28 mouse cellular contexts compared by ENCODE assay signal in the genomic region with DNA sequence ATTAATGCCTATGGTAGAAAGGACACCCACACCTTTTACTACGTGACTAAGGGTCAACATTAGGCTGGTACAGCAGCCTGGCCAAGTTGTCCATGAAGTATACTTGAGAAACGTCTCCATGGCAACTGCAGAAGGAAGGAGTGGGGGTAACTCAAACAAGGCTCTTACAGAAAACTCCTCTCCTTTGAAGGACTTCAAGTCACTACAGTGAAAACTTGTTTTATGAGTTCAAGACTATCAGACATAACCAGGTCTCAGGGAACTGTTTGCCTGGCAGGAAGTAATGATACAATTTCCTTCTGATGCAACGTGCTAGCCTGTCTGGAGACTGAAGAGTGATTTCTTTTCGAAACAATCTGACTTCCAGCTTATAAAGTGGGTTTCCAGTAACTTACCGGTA.
DNase-seq lines count a peak whose midpoint lies in the region; ATAC-seq lines count a peak whose summit lies in the region.
"Had no signal": no experiment of that assay in that cellular context is flagged by ENCODE, and none has a peak within 500 bp of the region (broad histone marks: within the 10 kb centered on the region; RNA-seq: fewer than 3 reads in every experiment).

No protein-coding gene starts in this region.

- no peaks in the 10 kb centered on the region; the same call in 1 of the 2 replicates for H3K9me3 ChIP-seq in kidney, embryonic 16.5 days (ENCODE audit: low read length)
- no peaks in the 10 kb centered on the region for H3K9me3 ChIP-seq in midbrain, embryonic 14.5 days (ENCODE audit: control insufficient read depth, low read length)
- H3K9me3 ChIP-seq: embryonic facial prominence, embryonic 13.5 days; forebrain, embryonic 13.5 days; heart, embryonic 15.5 days; limb, embryonic 10.5 days; liver, embryonic 15.5 days; megakaryocyte, embryonic 14.5 days; midbrain, embryonic 13.5 days; neural tube, embryonic 12.5 days had no signal

- ATAC-seq in kidney, embryonic 16.5 days (ENCODE audit: low FRiP score, low TSS enrichment), result no peak; the same call in 1 of the 2 replicates
- peak; percentile 79 for ATAC-seq in granulocyte monocyte progenitor cell, adult 5-6 weeks (replicated peaks; ENCODE audit: poor library complexity, severe bottlenecking)
- no peak for ATAC-seq in midbrain, embryonic 14.5 days (ENCODE audit: low FRiP score, low TSS enrichment)
- ATAC-seq: activated CD4-positive, CD25-positive, alpha-beta regulatory T cell, adult 4 months; forebrain, embryonic 13.5 days; inflammation-experienced regulatory T-cells, adult 6 months; midbrain, embryonic 13.5 days had no signal

- WGBS in kidney, embryonic 16.5 days, result 55% methylated on average over 5 of the region's 5 CpGs
- WGBS in midbrain, embryonic 14.5 days, result 84% methylated on average over 5 of the region's 5 CpGs

- no peak overlapping the region for H3K4me2 ChIP-seq in kidney, embryonic 16.5 days (replicated peaks; ENCODE audit: low read depth, low read length)
- no peak overlapping the region for H3K4me2 ChIP-seq in midbrain, embryonic 14.5 days (ENCODE audit: low read length)
- H3K4me2 ChIP-seq: embryonic facial prominence, embryonic 13.5 days; forebrain, embryonic 13.5 days; heart, embryonic 15.5 days; hindbrain, embryonic 14.5 days; liver, embryonic 15.5 days; midbrain, embryonic 13.5 days; neural tube, embryonic 12.5 days had no signal

- no peak overlapping the region for H3K9ac ChIP-seq in kidney, embryonic 16.5 days (replicated peaks; ENCODE audit: low read length)
- no peak overlapping the region for H3K9ac ChIP-seq in midbrain, embryonic 14.5 days (replicated peaks; ENCODE audit: low read length)
- H3K9ac ChIP-seq: embryonic facial prominence, embryonic 13.5 days; forebrain, embryonic 13.5 days; heart, embryonic 15.5 days; hindbrain, embryonic 14.5 days; liver, embryonic 15.5 days; midbrain, embryonic 13.5 days; neural tube, embryonic 12.5 days had no signal

- no peaks in the 10 kb centered on the region for H3K27me3 ChIP-seq in kidney, embryonic 16.5 days (ENCODE audit: insufficient read depth, low read length)
- H3K27me3 ChIP-seq in midbrain, embryonic 14.5 days (ENCODE audit: control insufficient read depth, insufficient read depth, low read length), result no peaks in the 10 kb centered on the region
- H3K27me3 ChIP-seq: CH12.LX; embryonic facial prominence, embryonic 13.5 days; forebrain, embryonic 13.5 days; heart, embryonic 15.5 days; liver, embryonic 15.5 days; midbrain, embryonic 13.5 days; neural tube, embryonic 12.5 days had no signal

- peaks cover 18% of the 10 kb centered on the region for H3K4me1 ChIP-seq in kidney, embryonic 16.5 days (ENCODE audit: insufficient read depth, low read length)
- no peaks in the 10 kb centered on the region for H3K4me1 ChIP-seq in midbrain, embryonic 14.5 days (ENCODE audit: control insufficient read depth, insufficient read depth, low read length)
- H3K4me1 ChIP-seq: embryonic facial prominence, embryonic 13.5 days; forebrain, embryonic 13.5 days; heart, embryonic 15.5 days; limb, embryonic 10.5 days; liver, embryonic 15.5 days; midbrain, embryonic 13.5 days; neural tube, embryonic 12.5 days had no signal

- no peaks in the 10 kb centered on the region for H3K36me3 ChIP-seq in kidney, embryonic 16.5 days (ENCODE audit: insufficient read depth, low read length)
- no peaks in the 10 kb centered on the region for H3K36me3 ChIP-seq in midbrain, embryonic 14.5 days (ENCODE audit: control insufficient read depth, insufficient read depth, low read length)
- H3K36me3 ChIP-seq: embryonic facial prominence, embryonic 13.5 days; G1E; heart, embryonic 15.5 days; limb, embryonic 10.5 days; liver, embryonic 15.5 days; midbrain, embryonic 13.5 days; neural tube, embryonic 12.5 days had no signal

- no peak for DNase-seq in kidney, postnatal 4 days
- DNase-seq in lung, postnatal 14 days, result peak; percentile 41
- no peak for DNase-seq in T-cell, adult 2 months (ENCODE audit: low spot score)
- DNase-seq in cerebellum, adult 11-12 months, result no peak
- DNase-seq in midbrain, embryonic 14.5 days, result no peak
- DNase-seq: adrenal gland, adult 8-10 months; cerebellum, adult 2 months; cerebellum, postnatal 25 days; gastrocnemius, adult 2 months; heart, postnatal 4 days; liver; retina, postnatal 1 day; thymus, adult 18-20 months had no signal

- peak overlapping the region; percentile 20; the same call in 1 of the 2 replicates for H3K27ac ChIP-seq in kidney, embryonic 16.5 days (ENCODE audit: low read length)
- H3K27ac ChIP-seq in midbrain, embryonic 14.5 days (replicated peaks; ENCODE audit: low read depth, low read length), result no peak overlapping the region
- H3K27ac ChIP-seq: embryonic facial prominence, embryonic 13.5 days; forebrain, embryonic 13.5 days; gastrocnemius, adult 2 months; heart, embryonic 15.5 days; hindbrain, embryonic 14.5 days; limb, embryonic 10.5 days; liver, embryonic 15.5 days; midbrain, embryonic 13.5 days; neural tube, embryonic 12.5 days had no signal

- H3K4me3 ChIP-seq in kidney, embryonic 16.5 days (ENCODE audit: low read length), result no peak overlapping the region
- no peak overlapping the region for H3K4me3 ChIP-seq in midbrain, embryonic 14.5 days (replicated peaks; ENCODE audit: low read depth, low read length)
- H3K4me3 ChIP-seq: embryonic facial prominence, embryonic 13.5 days; forebrain, embryonic 13.5 days; gastrocnemius, adult 2 months; heart, embryonic 15.5 days; limb, embryonic 10.5 days; liver, embryonic 15.5 days; megakaryocyte, embryonic 14.5 days; midbrain, embryonic 13.5 days; neural tube, embryonic 12.5 days had no signal
